Mouse (Mus musculus) C3H10T1/2 (cell line): ENCODE results near the gene Pecam1. TPM values are rescaled to one million over a fixed set of nuclear protein-coding genes. Genes with fewer than 3 reads are reported as not detected.

Experiments used
- polyA plus RNA-seq, 2 experiments: library from polyadenylated mRNA; unstranded; fragments of >200 nt; fragmentation: generic; extraction: Trizol; gene quantifications; one replicate each; pipeline ENCODE4 v1.2.1; 2012; ENCODE audit warnings: missing spikeins in 2 of 2

Pecam1 gene
- under 1 TPM; 0.02 to 0.25 TPM for polyA plus RNA-seq

DNA sequence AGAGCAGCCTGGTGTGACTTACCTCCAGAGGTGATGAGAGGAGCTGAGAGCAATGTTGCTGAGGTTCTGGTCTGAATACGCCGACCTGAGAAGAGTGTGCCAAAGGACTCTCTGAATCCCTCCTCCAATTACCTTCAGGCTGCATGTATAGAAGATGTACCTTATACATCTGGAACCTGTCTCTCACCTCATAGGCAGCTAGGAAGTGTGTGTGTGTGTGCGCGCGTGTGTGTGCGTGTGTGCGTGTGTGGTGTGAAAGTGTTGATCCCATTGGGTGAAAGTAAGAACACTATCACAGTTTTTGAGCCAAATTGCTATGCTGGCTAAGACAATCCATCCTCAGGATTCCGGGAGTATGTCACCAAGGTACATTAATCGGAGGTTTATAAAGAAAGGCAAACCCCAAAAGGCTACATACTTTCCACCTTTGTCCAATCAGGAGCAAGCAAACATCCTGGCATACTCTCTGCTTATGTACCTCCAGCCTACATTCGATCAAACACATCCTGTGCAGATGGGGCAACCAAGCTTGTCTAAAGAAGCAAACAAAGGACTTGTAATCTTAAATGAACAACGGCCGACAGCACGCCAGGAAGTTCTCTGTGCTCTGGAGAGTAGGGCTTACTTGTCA is at the start of gene Pecam1:
Gene Pecam1, minus strand, starts transcription at position 508 of the 631 bp plus-strand sequence.

GRCm38 (mm10) chr11:106788775-106789459 is 38.5 kb upstream of the Pecam1 start, which contains the start of the genes Ddx5 and Cep95:
TSS of gene Ddx5 (minus strand) at chr11:106789185.
TSS of gene Cep95 (plus strand) at chr11:106789252.

DNA sequence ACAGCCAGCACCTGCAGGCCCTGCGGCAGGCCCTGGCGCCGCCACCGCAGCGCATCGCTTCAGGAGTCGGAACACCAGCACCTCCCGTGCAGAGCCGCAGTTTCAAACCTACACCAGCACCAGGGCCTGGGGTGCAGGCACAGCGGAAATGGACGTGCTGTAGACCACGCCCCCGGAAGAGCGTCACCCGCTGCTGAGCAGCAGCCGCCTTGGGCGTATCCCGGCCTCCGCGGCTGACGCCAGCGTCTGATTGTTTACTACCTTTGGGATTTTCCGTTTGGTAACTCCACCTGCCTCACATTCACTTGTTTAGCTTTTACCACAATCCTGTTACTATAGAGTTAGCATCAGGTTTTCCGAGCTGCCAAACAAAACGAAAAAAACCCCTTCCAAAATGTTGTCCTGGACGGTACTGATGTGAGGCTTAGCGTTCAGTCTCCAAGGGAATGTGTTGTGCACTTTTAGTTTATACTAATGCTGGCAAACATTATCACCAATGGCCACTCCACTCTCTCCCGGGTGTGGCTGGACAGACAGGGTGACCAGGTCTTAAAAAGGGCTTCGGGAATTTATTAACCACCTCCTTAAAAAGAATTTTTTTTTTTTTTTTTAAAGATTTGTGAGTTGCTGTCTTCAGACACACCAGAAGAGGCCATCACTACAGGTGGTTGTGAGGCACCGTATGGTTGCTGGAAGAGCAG is 29.1 kb upstream of the Pecam1 start, which contains the start of gene Polg2:
Gene Polg2, minus strand, starts transcription at position 150 of the 701 bp plus-strand sequence.

GRCm38 (mm10) chr11:106751039-106752018 is 901 bp upstream of the Pecam1 start, which contains the start of gene Milr1:
TSS of gene Milr1 (plus strand) at chr11:106751226.

GRCm38 (mm10) chr11:106612961-106613637 is 137.3 kb downstream of the Pecam1 start, which contains the start of gene Tex2:
TSS of gene Tex2 (minus strand) at chr11:106613423.

Other genes with a start within 250 kb of the Pecam1 start
- gene Tex2, start 137.2 kb downstream of the Pecam1 start, polyA plus RNA-seq = 1 to 10 TPM; 1.9 to 9.6 TPM
- under 1 TPM; 0.04 to 0.14 TPM for gene Milr1, start 598 bp upstream of the Pecam1 start, polyA plus RNA-seq
- 10 to 100 TPM in 1 of 2 experiments, 1 to 10 TPM in 1; 2.8 to 12.2 TPM for gene Polg2, start 28.9 kb upstream of the Pecam1 start, polyA plus RNA-seq
- gene Ddx5, start 38.6 kb upstream of the Pecam1 start, polyA plus RNA-seq = 100 to 1,000 TPM in 1 of 2 experiments, 10 to 100 TPM in 1; 12.5 to 264 TPM
- 1 to 10 TPM in 1 of 2 experiments, under 1 TPM in 1; 0.35 to 8.4 TPM for gene Cep95, start 38.6 kb upstream of the Pecam1 start, polyA plus RNA-seq
- 10 to 100 TPM in 1 of 2 experiments, 1 to 10 TPM in 1; 1.8 to 17.2 TPM for gene Smurf2, start 170.1 kb upstream of the Pecam1 start, polyA plus RNA-seq
- gene Kpna2, start 248.9 kb upstream of the Pecam1 start, polyA plus RNA-seq = 10 to 100 TPM; 24.3 to 33.7 TPM